Mouse (Mus musculus): ENCODE results near the gene Nhlrc3.

DNA sequence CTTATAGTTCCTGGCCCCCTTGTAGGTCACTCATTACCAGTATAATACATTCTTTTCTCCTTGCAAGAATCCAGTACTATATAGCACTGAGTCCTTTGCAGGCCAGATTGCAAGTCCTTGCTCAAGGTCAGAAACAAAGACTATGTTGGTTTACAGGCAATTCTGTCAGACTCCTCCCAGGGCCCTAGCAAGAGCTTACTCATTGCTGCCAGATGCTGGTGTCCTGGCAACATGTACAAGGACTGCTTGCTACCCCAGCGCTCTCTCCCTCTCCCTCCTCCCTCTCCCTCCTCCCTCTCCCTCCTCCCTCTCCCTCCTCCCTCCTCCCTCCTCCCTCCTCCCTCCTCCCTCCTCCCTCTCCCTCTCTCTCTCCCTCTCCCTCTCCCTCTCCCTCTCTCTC lies 56.0 kb downstream of the Nhlrc3 start:
- TF ChIP-seq CTCF (IDR thresholded peaks at IDR 0.05; ENCODE audit: low read depth, low read length): no peak
- no peak for TF ChIP-seq POLR2A (IDR thresholded peaks at IDR 0.05; ENCODE audit: borderline replicate concordance, low read depth, low read length)
